Mouse (Mus musculus) heart, embryonic 16.5 days (tissue): ENCODE measurements around the gene Tmem104. TPM values are rescaled to one million over a fixed set of nuclear protein-coding genes. Genes with fewer than 3 reads are reported as not detected.

Source experiments
- ATAC-seq: fragments of 200-750 bp; cut with Nextera tagmentation; replicated peaks from 2 replicates; pipeline ENCODE4 v1.8.0; 2017; ENCODE audit warnings: moderate number of reproducible peaks; ENCODE audit not compliant: insufficient read depth, low FRiP score; ENCODE audit errors: extremely low read depth
- H3K27ac ChIP-seq: fragments of 300-500 bp; sonication (generic); 2 replicates; pipeline ENCODE4 v1.5.1; 2014; ENCODE audit warnings: mild to moderate bottlenecking, low read length, control low read depth, moderate library complexity
- H3K27me3 ChIP-seq: fragments of 300-500 bp; sonication (generic); 2 replicates; pipeline ENCODE4 v1.6.1; 2014; ENCODE audit warnings: low read length, mixed read lengths; ENCODE audit not compliant: control insufficient read depth, insufficient read depth
- H3K36me3 ChIP-seq: fragments of 300-500 bp; sonication (generic); 2 replicates; pipeline ENCODE4 v1.6.1; 2014; ENCODE audit not compliant: control insufficient read depth, insufficient read depth
- H3K4me1 ChIP-seq: fragments of 300-500 bp; sonication (generic); 2 replicates; pipeline ENCODE4 v1.6.1; 2014; ENCODE audit warnings: low read length, mixed read lengths; ENCODE audit not compliant: control insufficient read depth, insufficient read depth
- H3K4me2 ChIP-seq: fragments of 300-500 bp; sonication (generic); 2 replicates; pipeline ENCODE4 v1.6.1; 2014; ENCODE audit warnings: low read depth, mild to moderate bottlenecking, control low read depth, low read length
- H3K4me3 ChIP-seq: fragments of 300-500 bp; sonication (generic); 2 replicates; pipeline ENCODE4 v1.5.1; 2014; ENCODE audit warnings: mild to moderate bottlenecking, control low read depth, low read length
- H3K9ac ChIP-seq: fragments of 300-500 bp; sonication (generic); 2 replicates; pipeline ENCODE4 v1.6.1; 2014; ENCODE audit warnings: low read length, control low read depth
- H3K9me3 ChIP-seq: fragments of 300-500 bp; sonication (generic); replicated peaks from 2 replicates; pipeline ENCODE4 v1.6.1; 2016; ENCODE audit warnings: low read length; ENCODE audit not compliant: control insufficient read depth
- WGBS: fragments of 180-500 bp; shearing (Covaris S2); extraction: QIAGEN DNeasy Blood & Tissue Kit; methylation state at CpG from one replicate; pipeline ENCODE4 v1.1.7; 2014; 5-methylcytosine and 5-hydroxymethylcytosine counted together
- polyA plus RNA-seq: library from polyadenylated mRNA; unstranded; fragments of >200 nt; fragmentation: Nextera tagmentation; extraction: Ambion mirVana; gene quantifications from 2 replicates; pipeline ENCODE4 v1.2.1, GENCODE M21; 2015

The Tmem104 gene
- polyA plus RNA-seq, 1 experiment from 2014 or later = 6.6 TPM

DNA sequence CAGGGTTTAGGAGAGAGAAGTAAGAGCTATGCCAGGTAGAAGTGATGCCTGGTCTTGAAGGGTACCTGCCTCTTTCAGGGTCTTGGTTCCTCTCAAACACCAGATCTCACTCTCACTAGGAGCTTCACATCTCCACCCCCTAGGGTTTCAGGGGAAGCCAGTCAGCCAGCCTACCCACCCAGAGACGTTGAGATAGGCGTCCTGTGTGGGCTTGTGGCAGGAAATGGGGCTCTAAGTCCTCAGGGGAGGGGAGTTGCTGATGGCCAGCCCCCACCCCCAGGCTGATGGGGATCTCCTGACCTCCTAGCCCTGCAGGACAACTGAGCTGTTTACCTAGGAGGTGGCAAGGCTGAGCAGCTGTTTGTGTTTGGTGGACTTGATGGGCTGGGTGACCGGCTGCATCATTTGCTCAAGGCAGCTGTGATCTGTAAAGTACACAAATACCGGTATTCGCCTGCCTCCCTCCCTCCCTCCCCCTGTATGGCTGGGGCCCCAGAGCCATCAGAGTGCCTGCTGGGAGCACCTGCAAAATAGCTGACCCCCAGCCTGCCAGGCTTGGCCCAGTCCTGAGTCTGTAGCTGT lies 32.1 kb upstream of the Tmem104 start:
- no peak for ATAC-seq
- Histone ChIP-seq H3K4me3 (no peak overlapping the region), H3K4me2 (no peak overlapping the region), H3K4me1 (peaks cover 16% of the 10 kb centered on the region; the same call in 1 of the 2 replicates), H3K36me3 (no peaks in the 10 kb centered on the region), H3K27ac (no peak overlapping the region), H3K27me3 (peaks cover 44% of the 10 kb centered on the region), H3K9ac (no peak overlapping the region), H3K9me3 (no peaks in the 10 kb centered on the region; the same call in 1 of the 2 replicates)
- WGBS = 5% methylated on average over 5 of the region's 5 CpGs

DNA sequence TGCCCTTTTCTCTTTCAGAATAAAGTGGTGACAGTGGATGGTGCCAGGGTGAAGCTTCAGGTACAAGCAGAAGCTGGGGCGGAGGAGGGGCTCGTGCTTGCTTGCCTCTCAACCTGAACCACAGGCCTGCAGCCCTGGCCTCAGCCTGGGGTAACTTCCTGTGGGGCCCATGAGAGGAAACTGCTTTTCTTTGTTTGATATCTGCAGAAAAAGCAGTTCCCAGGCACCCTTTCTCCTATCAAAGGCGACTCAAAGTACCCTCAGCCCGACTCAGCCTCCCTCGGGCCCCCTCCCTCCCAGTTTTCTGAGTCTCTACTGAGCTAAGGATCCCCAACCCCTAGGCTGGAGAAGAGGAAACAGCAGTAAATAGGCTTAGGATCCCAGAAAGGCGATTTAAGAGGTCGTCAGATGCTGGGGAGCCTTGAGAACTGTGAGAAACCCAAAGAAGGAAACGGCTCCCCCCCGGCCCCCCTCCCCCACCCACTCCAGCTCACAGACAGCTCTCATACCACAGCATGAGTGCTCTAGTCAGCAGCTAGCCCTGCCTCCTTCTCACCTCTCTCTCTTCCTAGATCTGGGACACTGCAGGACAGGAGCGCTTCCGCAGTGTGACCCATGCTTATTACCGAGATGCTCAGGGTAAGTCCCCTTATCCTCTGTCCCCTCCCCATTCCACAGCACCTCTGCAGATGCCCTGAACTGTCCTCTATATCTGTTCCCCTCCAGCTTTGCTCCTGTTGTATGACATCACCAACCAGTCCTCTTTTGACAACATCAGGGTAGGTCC lies 29.2 kb upstream of the Tmem104 start:
- peak overlapping the region; percentile 36 for H3K4me2 ChIP-seq
- H3K4me3 ChIP-seq = no peak overlapping the region
- H3K36me3 ChIP-seq = no peaks in the 10 kb centered on the region
- H3K27me3 ChIP-seq = peaks cover 37% of the 10 kb centered on the region
- H3K9me3 ChIP-seq = no peaks in the 10 kb centered on the region; the same call in 1 of the 2 replicates
- WGBS = 17% methylated on average over 12 of the region's 12 CpGs
- no peak for ATAC-seq
- peaks cover 25% of the 10 kb centered on the region for H3K4me1 ChIP-seq
- H3K9ac ChIP-seq = peak overlapping the region; percentile 12; the same call in 1 of the 2 replicates
- peak overlapping the region; percentile 34 for H3K27ac ChIP-seq

GRCm38 (mm10) chr11:115160016-115160797 lies 27.1 kb upstream of the Tmem104 start:
- no peak overlapping the region for H3K4me3 ChIP-seq
- no peaks in the 10 kb centered on the region for H3K36me3 ChIP-seq
- peaks cover 25% of the 10 kb centered on the region for H3K27me3 ChIP-seq
- no peak overlapping the region for H3K4me2 ChIP-seq
- no peaks in the 10 kb centered on the region; the same call in 1 of the 2 replicates for H3K9me3 ChIP-seq
- peaks cover 33% of the 10 kb centered on the region for H3K4me1 ChIP-seq
- 57% methylated on average over 11 of the region's 11 CpGs for WGBS
- no peak overlapping the region for H3K27ac ChIP-seq
- H3K9ac ChIP-seq = no peak overlapping the region
- no peak for ATAC-seq

GRCm38 (mm10) chr11:115160883-115161577 lies 26.3 kb upstream of the Tmem104 start:
- peaks cover 17% of the 10 kb centered on the region for H3K27me3 ChIP-seq
- H3K9me3 ChIP-seq = no peaks in the 10 kb centered on the region; the same call in 1 of the 2 replicates
- no peaks in the 10 kb centered on the region for H3K36me3 ChIP-seq
- WGBS = 26% methylated on average over 10 of the region's 10 CpGs
- H3K4me2 ChIP-seq = no peak overlapping the region
- H3K27ac ChIP-seq = no peak overlapping the region
- no peak overlapping the region for H3K9ac ChIP-seq
- peaks cover 33% of the 10 kb centered on the region for H3K4me1 ChIP-seq
- ATAC-seq = no peak
- no peak overlapping the region for H3K4me3 ChIP-seq

DNA sequence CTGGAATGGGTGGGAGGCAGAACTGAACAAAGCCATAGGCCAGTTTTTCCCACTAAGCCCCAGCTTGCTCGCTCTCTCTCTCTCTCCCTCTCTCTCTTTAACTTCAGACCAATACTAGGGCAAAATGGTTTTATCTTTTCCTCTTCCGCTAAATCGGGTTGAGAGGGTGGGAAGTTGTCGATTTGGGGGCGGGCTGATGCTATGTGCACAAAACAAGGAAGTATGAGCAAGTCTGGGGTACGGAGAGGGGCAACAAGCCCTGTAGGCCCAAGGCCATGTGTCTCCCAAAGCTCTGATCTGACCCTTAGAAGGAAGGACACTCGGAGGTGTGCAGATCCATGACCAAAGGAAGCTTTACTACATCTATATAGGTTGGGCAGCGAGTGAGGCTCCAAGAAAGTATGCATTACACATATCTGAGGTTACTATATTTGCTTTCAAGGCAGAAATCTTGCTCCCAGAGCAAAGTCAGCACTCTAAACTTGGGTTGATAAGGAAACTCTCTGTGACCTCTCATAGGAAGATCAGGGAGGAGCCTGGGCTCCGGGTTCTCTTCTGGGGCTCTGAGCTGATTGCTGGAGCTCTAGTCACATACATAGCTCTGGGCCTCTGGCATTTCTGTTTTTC lies 25.6 kb upstream of the Tmem104 start:
- no peak for ATAC-seq
- Histone ChIP-seq H3K9ac (no peak overlapping the region), H3K4me3 (no peak overlapping the region), H3K27ac (peak overlapping the region; percentile 26; the same call in 1 of the 2 replicates), H3K4me2 (peak overlapping the region; percentile 95; the same call in 1 of the 2 replicates), H3K36me3 (no peaks in the 10 kb centered on the region), H3K9me3 (no peaks in the 10 kb centered on the region; the same call in 1 of the 2 replicates), H3K27me3 (peaks cover 12% of the 10 kb centered on the region), H3K4me1 (peaks cover 33% of the 10 kb centered on the region)
- 34% methylated on average over 9 of the region's 9 CpGs for WGBS

- peak overlapping the region; percentile 95 for H3K4me2 ChIP-seq
- ATAC-seq = no peak
- H3K36me3 ChIP-seq = no peaks in the 10 kb centered on the region
- H3K27ac ChIP-seq = peak overlapping the region; percentile 68
- H3K27me3 ChIP-seq = peaks cover 7% of the 10 kb centered on the region
- WGBS = 24% methylated on average over 9 of the region's 9 CpGs
- H3K4me1 ChIP-seq = peaks cover 33% of the 10 kb centered on the region
- H3K9me3 ChIP-seq = no peaks in the 10 kb centered on the region; the same call in 1 of the 2 replicates
- H3K9ac ChIP-seq = peak overlapping the region; percentile 72
- peak overlapping the region; percentile 82 for H3K4me3 ChIP-seq
Observed at GRCm38 (mm10) chr11:115162205-115162601, 25.1 kb upstream of the Tmem104 start.

GRCm38 (mm10) chr11:115162832-115163480 lies 24.3 kb upstream of the Tmem104 start, which contains the start of gene Slc9a3r1:
Gene Slc9a3r1, plus strand, starts transcription at chr11:115163341.
- Histone ChIP-seq H3K27ac (peak within 1 kb of the TSS; percentile 68), H3K4me2 (peak within 1 kb of the TSS; percentile 95), H3K4me3 (peak within 1 kb of the TSS; percentile 82), H3K27me3 (peaks cover 4% of the 10 kb centered on the region; the same call in 1 of the 2 replicates), H3K4me1 (peaks cover 33% of the 10 kb centered on the region), H3K9me3 (no peaks in the 10 kb centered on the region; the same call in 1 of the 2 replicates), H3K9ac (peak within 1 kb of the TSS; percentile 75), H3K36me3 (no peaks in the 10 kb centered on the region)
- ATAC-seq = peak; percentile 97
- WGBS = under 1% methylated on average over 47 of the region's 47 CpGs
